Mouse (Mus musculus) kidney, adult 9 months (tissue): ENCODE data around the gene Dgkd.

Experiments
- DNase-seq: peaks from one replicate; pipeline ENCODE4 v3.0.0; 2022

The Dgkd gene

GRCm38 (mm10) chr1:87849278-87849677 lies 3.8 kb upstream of the Dgkd start:
- no peak for DNase-seq

GRCm38 (mm10) chr1:87851344-87851743 lies 1.7 kb upstream of the Dgkd start:
- DNase-seq, result no peak

GRCm38 (mm10) chr1:87852081-87852790 lies 851 bp upstream of the Dgkd start:
- no peak for DNase-seq

GRCm38 (mm10) chr1:87853601-87854361 lies 694 bp downstream of the Dgkd start:
- DNase-seq, result peak; percentile 56

GRCm38 (mm10) chr1:87854411-87854810 lies 1.3 kb downstream of the Dgkd start:
- DNase-seq, result no peak

GRCm38 (mm10) chr1:87854851-87855251 lies 1.8 kb downstream of the Dgkd start:
- no peak for DNase-seq

- no peak for DNase-seq
These were observed 2.4 kb downstream of the Dgkd start for GRCm38 (mm10) chr1:87855522-87855921.

GRCm38 (mm10) chr1:87856823-87857222 lies 3.7 kb downstream of the Dgkd start:
- no peak for DNase-seq

- DNase-seq, result no peak
These were observed 4.9 kb downstream of the Dgkd start for GRCm38 (mm10) chr1:87858031-87858430.

- DNase-seq, result peak; percentile 81
These were observed 5.4 kb downstream of the Dgkd start for GRCm38 (mm10) chr1:87858529-87858928.

- no peak for DNase-seq
These were observed 10.5 kb downstream of the Dgkd start for GRCm38 (mm10) chr1:87863602-87864001.

GRCm38 (mm10) chr1:87864889-87865288 lies 11.8 kb downstream of the Dgkd start:
- no peak for DNase-seq

GRCm38 (mm10) chr1:87866672-87867071 lies 13.6 kb downstream of the Dgkd start:
- DNase-seq, result no peak

GRCm38 (mm10) chr1:87871546-87871945 lies 18.5 kb downstream of the Dgkd start:
- no peak for DNase-seq

GRCm38 (mm10) chr1:87873081-87873480 lies 20.0 kb downstream of the Dgkd start:
- DNase-seq, result no peak

GRCm38 (mm10) chr1:87876065-87876464 lies 23.0 kb downstream of the Dgkd start:
- DNase-seq, result no peak

GRCm38 (mm10) chr1:87877552-87878283 lies 24.6 kb downstream of the Dgkd start:
- no peak for DNase-seq

- DNase-seq, result no peak
These were observed 25.9 kb downstream of the Dgkd start for GRCm38 (mm10) chr1:87879034-87879433.

GRCm38 (mm10) chr1:87879494-87880325 lies 26.6 kb downstream of the Dgkd start:
- DNase-seq, result peak; percentile 96

- DNase-seq, result no peak
These were observed 27.2 kb downstream of the Dgkd start for GRCm38 (mm10) chr1:87880326-87880627.

GRCm38 (mm10) chr1:87880856-87881255 lies 27.8 kb downstream of the Dgkd start:
- peak; percentile 37 for DNase-seq

- DNase-seq, result no peak
These were observed 28.6 kb downstream of the Dgkd start for GRCm38 (mm10) chr1:87881726-87882125.

GRCm38 (mm10) chr1:87882554-87882953 lies 29.5 kb downstream of the Dgkd start:
- no peak for DNase-seq
